Mouse (Mus musculus): ENCODE results near the gene Igfbp4.

DNA sequence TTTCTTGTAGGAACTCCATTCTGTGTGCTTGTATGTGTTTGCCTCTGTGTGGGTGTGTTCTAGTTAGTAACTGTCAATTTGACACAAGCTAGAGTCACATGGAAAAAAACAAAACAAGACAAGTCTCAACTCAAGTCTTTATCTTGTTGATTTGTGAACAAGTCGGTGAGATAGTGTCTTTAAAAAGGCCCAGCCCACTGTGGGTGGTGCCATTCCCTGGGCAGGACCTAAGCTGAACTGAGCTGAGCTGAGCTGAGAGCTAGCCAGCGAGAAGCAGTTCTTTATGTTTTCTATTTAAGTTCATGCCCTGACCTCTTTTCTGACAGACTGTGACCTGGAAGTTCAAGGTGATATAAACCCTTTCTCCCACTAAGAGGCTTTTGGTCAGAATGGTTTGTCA, 50.6 kb downstream of the Igfbp4 start:
- no peak for TF ChIP-seq CTCF (IDR thresholded peaks at IDR 0.05; ENCODE audit: extremely low read depth, insufficient read depth, insufficient read length, insufficient replicate concordance)
- TF ChIP-seq POLR2A (IDR thresholded peaks at IDR 0.05; ENCODE audit: low read depth, low read length), result no peak
